Mouse (Mus musculus) megakaryocyte progenitor cell, adult 5-6 weeks (primary cell): ENCODE data around the gene Aox2. TPM values are rescaled to one million over a fixed set of nuclear protein-coding genes. Genes with fewer than 3 reads are reported as not detected.

Experiments
- ATAC-seq: replicated peaks from 2 replicates; pipeline ENCODE4 v1.8.0; 2016; ENCODE audit warnings: mild to moderate bottlenecking, moderate TSS enrichment, inconsistent platforms; ENCODE audit not compliant: poor library complexity
- total RNA-seq, 2 experiments: library from RNA; stranded (forward) in 1 of 2; stranded (reverse) in 1 of 2; fragments of 157-497, 149-512 nt in 1 of 2; fragments of 200-1000 nt in 1 of 2; gene quantifications; 2 replicates each; pipeline versions ENCODE4 v1.2.3 to v1.2.4; 2015 to 2017

Gene Aox2
- total RNA-seq (2015), result 0.05 TPM in 1 of 2 replicates, not detected in the other
- total RNA-seq (2017), result not detected in 2 replicates

- no peak for ATAC-seq
Observed at GRCm38 (mm10) chr1:58278026-58278425, at the start of gene Aox2. TSS of gene Aox2 (plus strand) at chr1:58278326.

GRCm38 (mm10) chr1:58228916-58229315, 49.2 kb upstream of the Aox2 start:
- ATAC-seq, result no peak

GRCm38 (mm10) chr1:58229774-58230173, 48.4 kb upstream of the Aox2 start:
- ATAC-seq, result no peak

DNA sequence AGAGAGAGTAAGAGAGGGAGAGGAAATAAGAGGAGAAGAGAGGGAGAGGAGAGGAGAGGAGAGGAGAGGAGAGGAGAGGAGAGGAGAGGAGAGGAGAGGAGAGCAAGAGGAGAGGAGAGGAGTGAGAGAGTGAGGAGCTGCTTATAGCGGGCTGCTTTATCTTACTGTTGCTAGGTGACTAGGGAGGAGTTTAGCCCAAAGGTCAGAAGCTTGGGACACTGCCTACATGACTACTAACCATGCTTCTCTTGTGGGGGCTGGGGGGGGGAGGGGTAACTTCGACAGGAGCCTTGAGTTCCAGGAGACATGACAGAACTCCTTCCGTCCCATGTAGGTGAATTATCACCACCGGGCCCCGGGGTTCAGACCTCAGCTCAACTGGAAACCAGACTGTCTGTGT, 47.6 kb upstream of the Aox2 start:
- no peak for ATAC-seq

DNA sequence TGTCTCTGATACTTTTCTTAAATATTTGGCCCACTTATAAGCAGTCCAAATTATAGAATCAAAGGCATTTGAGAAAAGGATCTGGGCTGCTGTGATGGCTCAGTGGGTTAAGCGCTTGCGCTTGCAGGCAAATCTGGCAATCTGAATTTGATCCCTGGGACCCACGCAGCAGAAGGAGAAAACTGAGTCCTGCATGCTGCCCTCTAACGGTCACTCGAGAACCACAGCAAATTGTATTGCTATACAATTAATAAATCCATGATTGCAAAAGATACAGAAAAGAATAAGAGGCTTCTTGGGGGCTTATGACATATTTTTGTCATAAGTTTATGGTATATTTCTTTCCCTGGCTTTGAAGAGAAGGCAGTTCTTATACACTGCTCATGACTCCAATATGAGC, 42.7 kb upstream of the Aox2 start:
- ATAC-seq, result peak; percentile 45; the same call in 1 of the 2 replicates

- ATAC-seq, result peak; percentile 49
Observed at GRCm38 (mm10) chr1:58237527-58238299, 40.4 kb upstream of the Aox2 start.

GRCm38 (mm10) chr1:58238440-58238839, 39.7 kb upstream of the Aox2 start:
- ATAC-seq, result peak; percentile 83

- no peak for ATAC-seq
Observed at GRCm38 (mm10) chr1:58238961-58239360, 39.2 kb upstream of the Aox2 start.

DNA sequence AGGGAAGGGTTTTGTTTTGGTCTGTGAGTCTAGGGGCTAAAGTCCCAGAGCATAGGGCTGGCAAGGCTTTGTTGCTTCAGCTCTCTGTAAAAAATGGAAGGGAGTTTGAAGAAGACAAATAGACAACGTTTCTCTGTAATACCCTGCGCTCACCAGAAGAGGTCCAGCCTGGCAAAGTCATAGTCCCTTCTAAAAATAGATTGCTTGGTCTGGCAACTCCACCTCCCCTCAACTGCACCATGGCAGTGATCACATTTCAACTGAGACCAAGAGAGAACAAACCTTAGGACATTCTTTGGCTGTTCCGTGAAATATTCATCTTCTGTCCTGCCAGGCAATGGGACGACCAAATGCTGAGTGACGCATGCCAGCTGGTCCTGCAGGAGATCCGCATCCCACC, 37.8 kb upstream of the Aox2 start:
- ATAC-seq, result peak; percentile 59

GRCm38 (mm10) chr1:58244487-58244886, 33.6 kb upstream of the Aox2 start:
- peak; percentile 61 for ATAC-seq

GRCm38 (mm10) chr1:58248518-58248917, 29.6 kb upstream of the Aox2 start:
- ATAC-seq, result no peak

- ATAC-seq, result no peak
Observed at GRCm38 (mm10) chr1:58253466-58253865, 24.7 kb upstream of the Aox2 start.

DNA sequence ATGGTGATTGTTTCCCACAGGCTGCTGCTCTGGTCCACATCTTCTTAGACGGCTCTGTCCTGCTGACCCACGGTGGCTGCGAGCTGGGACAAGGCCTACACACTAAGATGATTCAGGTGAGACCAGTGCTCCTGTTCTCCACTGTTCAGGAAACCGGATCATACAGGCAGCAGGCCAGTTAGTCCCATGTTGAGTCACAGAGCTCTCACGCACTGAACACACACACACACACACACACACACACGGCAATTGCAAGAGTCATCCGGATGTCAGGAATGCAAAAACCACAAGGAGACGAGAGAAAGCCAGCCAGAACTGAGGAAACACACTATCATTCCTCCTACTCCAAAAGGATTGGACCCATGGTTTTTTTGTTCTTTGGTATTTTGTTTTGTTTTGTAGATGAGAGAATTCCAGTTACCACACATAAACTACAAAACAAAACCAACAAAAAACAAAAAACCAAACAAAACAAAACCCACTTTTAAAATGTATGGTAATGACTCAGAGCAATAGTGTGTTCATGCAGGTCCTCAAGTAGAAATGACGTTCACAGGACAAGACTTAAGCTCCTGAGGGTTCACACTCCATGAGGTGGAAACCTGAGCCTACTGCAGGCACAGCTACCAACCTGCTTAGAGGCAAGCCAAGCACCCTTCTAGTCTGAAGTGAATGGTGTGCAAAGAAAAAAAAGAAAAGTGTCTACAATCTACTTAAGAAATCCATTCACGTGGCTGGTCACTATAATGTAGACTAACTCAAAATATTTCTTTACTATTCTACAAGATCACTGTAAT, 20.7 kb upstream of the Aox2 start:
- no peak for ATAC-seq

DNA sequence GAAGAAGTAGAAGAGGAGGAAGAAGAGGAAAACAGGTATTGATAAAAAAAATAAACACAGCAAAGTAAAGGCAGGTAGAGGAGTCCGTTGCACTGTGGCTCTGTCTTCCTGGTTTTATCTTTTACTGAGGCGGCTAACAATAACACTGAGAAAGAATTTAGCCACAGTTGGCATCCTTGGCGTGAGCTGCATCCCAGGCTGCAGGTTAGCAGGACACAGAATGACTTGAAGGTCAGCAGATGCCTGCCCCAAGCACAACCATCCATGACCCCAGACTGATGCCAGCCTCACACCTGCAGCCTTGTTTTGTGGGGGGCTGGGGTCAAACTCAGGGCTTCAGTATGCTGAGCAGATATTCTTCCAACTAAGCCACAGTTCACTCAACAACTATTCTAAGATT, 17.8 kb upstream of the Aox2 start:
- ATAC-seq, result no peak

DNA sequence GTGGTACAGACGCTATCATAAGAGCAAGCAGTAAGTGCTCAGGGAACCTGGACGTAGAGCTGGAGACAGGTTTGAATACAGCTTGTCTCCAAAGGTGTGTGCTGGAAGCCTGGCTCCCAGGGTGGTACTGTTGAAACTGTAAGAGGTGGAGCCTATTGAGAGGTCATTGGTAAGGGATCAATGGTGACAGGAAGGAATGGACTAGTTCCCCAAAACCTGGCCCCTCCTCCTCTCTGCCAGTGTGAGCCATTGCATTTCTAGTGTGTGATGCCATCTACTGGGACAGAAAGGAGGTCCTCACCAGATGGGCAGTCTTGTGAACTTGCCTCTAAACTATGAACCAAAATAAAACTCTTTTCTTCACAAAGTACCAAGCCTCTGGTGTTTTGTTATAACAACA, 9.9 kb upstream of the Aox2 start:
- ATAC-seq, result peak; percentile 78

- ATAC-seq, result peak; percentile 80
Observed at GRCm38 (mm10) chr1:58270807-58271569, 7.1 kb upstream of the Aox2 start.

- ATAC-seq, result peak; percentile 39; the same call in 1 of the 2 replicates
Observed at GRCm38 (mm10) chr1:58275879-58276278, 2.2 kb upstream of the Aox2 start.

DNA sequence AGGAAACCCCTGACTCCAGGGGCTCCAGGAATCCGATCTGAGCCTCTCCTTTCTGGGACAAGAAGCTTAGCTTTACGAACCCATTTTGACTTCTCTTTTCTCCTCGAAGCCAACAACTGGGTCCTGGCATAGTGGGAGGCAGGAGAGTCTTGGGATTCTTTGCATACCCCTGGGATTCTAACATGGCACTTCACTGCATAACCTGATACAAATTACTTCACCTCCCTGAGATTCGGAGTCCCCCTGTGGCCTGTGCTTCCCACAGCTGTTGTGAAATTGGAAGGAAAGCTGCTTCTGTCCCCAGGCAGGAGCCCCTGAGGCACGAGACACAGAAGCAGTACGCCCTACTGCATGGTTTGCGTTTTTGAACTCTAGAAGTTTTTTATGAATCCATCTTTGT, 387 bp downstream of the Aox2 start:
- ATAC-seq, result no peak

- no peak for ATAC-seq
Observed at GRCm38 (mm10) chr1:58280381-58280780, 2.3 kb downstream of the Aox2 start.

GRCm38 (mm10) chr1:58280939-58281624, 3.0 kb downstream of the Aox2 start:
- no peak for ATAC-seq

- ATAC-seq, result no peak
Observed at GRCm38 (mm10) chr1:58281625-58281988, 3.5 kb downstream of the Aox2 start.
